Comparison of ENCODE assay signal across 10 mouse cellular contexts in the genomic region with DNA sequence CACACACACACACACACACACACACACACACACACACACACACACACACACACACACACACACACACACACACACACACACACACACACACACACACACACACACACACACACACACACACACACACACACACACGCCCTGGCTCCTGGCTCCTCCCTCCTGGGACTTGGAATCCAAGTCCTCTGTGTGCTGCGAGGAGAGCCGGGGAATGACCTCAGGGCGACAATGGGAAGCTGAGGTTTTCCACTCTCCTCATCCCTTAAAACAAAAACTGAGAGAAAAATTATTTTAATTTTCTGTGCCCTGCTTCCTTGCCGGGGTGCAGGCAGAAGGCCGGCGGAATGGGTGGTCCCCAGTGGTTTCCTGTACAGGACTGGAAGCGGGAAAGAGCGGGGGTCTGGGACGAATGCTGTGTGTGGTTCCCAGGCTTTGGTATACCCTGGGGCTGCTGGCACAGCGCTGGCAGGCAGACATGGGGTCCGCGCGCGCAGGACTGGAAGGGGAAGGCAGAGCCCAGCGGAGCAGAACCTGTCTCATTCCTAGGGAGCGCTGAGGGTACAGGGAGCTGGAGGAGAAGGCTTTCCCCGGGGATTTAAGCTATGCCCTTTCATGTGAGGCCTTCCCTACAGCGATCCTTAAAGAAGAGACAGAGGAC. TPM values are rescaled to one million over a fixed set of nuclear protein-coding genes. Genes with fewer than 3 reads are reported as not detected.
A peak's percentile ranks its signal among the peaks of the same experiment; 100 is the strongest.
DNase-seq lines count a peak whose midpoint lies in the region; ATAC-seq lines count a peak whose summit lies in the region.
"Had no signal": no experiment of that assay in that cellular context is flagged by ENCODE, and none has a peak within 500 bp of the region (broad histone marks: within the 10 kb centered on the region; RNA-seq: fewer than 3 reads in every experiment).

No protein-coding gene starts in this region.

- no peaks in the 10 kb centered on the region for H3K9me3 ChIP-seq in forebrain, embryonic 14.5 days (replicated peaks; ENCODE audit: control insufficient read depth, low read length)
- no peaks in the 10 kb centered on the region for H3K9me3 ChIP-seq in kidney, embryonic 15.5 days (replicated peaks)
- no peaks in the 10 kb centered on the region for H3K9me3 ChIP-seq in midbrain, embryonic 15.5 days

- peak overlapping the region; percentile 19; the same call in 1 of the 2 replicates for H3K4me2 ChIP-seq in forebrain, embryonic 14.5 days (ENCODE audit: low read length)
- peak overlapping the region; percentile 49 for H3K4me2 ChIP-seq in kidney, embryonic 15.5 days
- H3K4me2 ChIP-seq in midbrain, embryonic 15.5 days, result peak overlapping the region; percentile 33; the same call in 1 of the 2 replicates

- H3K27me3 ChIP-seq in forebrain, embryonic 14.5 days (replicated peaks; ENCODE audit: control insufficient read depth, insufficient read depth, low read length), result no peaks in the 10 kb centered on the region
- H3K27me3 ChIP-seq in kidney, embryonic 15.5 days, result peaks cover 47% of the 10 kb centered on the region
- H3K27me3 ChIP-seq in midbrain, embryonic 15.5 days (replicated peaks), result peaks cover 3% of the 10 kb centered on the region; the same call in 1 of the 2 replicates

- DNase-seq in embryo, embryonic 10 days (ENCODE audit: low spot score), result peak; percentile 54
- no peak for DNase-seq in embryo, embryonic 9.5 days (ENCODE audit: extremely low spot score)
- DNase-seq in forebrain, embryonic 14.5 days (ENCODE audit: low spot score), result peak; percentile 32
- DNase-seq in MN1 (ENCODE audit: low spot score) (no peak), liver (no peak)
- no peak for DNase-seq in thymus, postnatal 14 days

- ATAC-seq in forebrain, embryonic 14.5 days, result no peak
- ATAC-seq in kidney, embryonic 15.5 days (replicated peaks; ENCODE audit: low FRiP score), result peak; percentile 69
- no peak for ATAC-seq in midbrain, embryonic 15.5 days (replicated peaks)

- H3K4me3 ChIP-seq in forebrain, embryonic 14.5 days (ENCODE audit: low read depth, low read length), result no peak overlapping the region
- H3K4me3 ChIP-seq in kidney, embryonic 15.5 days (replicated peaks), result peak overlapping the region; percentile 21
- no peak overlapping the region for H3K4me3 ChIP-seq in midbrain, embryonic 15.5 days

- H3K36me3 ChIP-seq in forebrain, embryonic 14.5 days (ENCODE audit: control insufficient read depth, insufficient read depth, low read length), result no peaks in the 10 kb centered on the region
- no peaks in the 10 kb centered on the region for H3K36me3 ChIP-seq in kidney, embryonic 15.5 days
- H3K36me3 ChIP-seq in midbrain, embryonic 15.5 days (replicated peaks), result no peaks in the 10 kb centered on the region

- H3K9ac ChIP-seq in forebrain, embryonic 14.5 days (ENCODE audit: low read length), result peak overlapping the region; percentile 7; the same call in 1 of the 2 replicates
- no peak overlapping the region for H3K9ac ChIP-seq in kidney, embryonic 15.5 days
- H3K9ac ChIP-seq in midbrain, embryonic 15.5 days, result no peak overlapping the region

- H3K27ac ChIP-seq in forebrain, embryonic 14.5 days (ENCODE audit: low read depth, low read length), result no peak overlapping the region
- peak overlapping the region; percentile 70 for H3K27ac ChIP-seq in kidney, embryonic 15.5 days
- H3K27ac ChIP-seq in midbrain, embryonic 15.5 days, result no peak overlapping the region
- H3K27ac ChIP-seq: macrophage had no signal

- no peaks in the 10 kb centered on the region for H3K4me1 ChIP-seq in forebrain, embryonic 14.5 days (ENCODE audit: control insufficient read depth, insufficient read depth, low read length)
- H3K4me1 ChIP-seq in kidney, embryonic 15.5 days, result peaks cover 17% of the 10 kb centered on the region
- H3K4me1 ChIP-seq in midbrain, embryonic 15.5 days, result peaks cover 4% of the 10 kb centered on the region; the same call in 1 of the 2 replicates

- 5% methylated on average over 18 of the region's 19 CpGs for WGBS in forebrain, embryonic 14.5 days
- WGBS in kidney, embryonic 15.5 days, result 3% methylated on average over 18 of the region's 19 CpGs
- 4% methylated on average over 18 of the region's 19 CpGs for WGBS in midbrain, embryonic 15.5 days

RNA-seq across cellular contexts. Expression of gene Onecut3, which starts 30.1 kb away (rescaled TPM):
- 0.28 and 0.34 TPM in 2 replicates for polyA plus RNA-seq in forebrain, embryonic 14.5 days (2014; fragmentation: Nextera tagmentation; extraction: Ambion mirVana)
- not detected in 2 replicates for polyA plus RNA-seq in kidney, embryonic 15.5 days (2015; fragmentation: Nextera tagmentation; extraction: Ambion mirVana)
- 1.9 and 2.6 TPM in 2 replicates for polyA plus RNA-seq in midbrain, embryonic 15.5 days (2015; fragmentation: Nextera tagmentation; extraction: Ambion mirVana)
- polyA plus RNA-seq: macrophage; spleen, adult 2 months had no signal

RNA-seq across cellular contexts. Expression of gene Tcf3, which starts 31.1 kb away (rescaled TPM):
- 64.4 and 73.5 TPM in 2 replicates for polyA plus RNA-seq in forebrain, embryonic 14.5 days (2014; fragmentation: Nextera tagmentation; extraction: Ambion mirVana)
- polyA plus RNA-seq in kidney, embryonic 15.5 days (2015; fragmentation: Nextera tagmentation; extraction: Ambion mirVana), result 130 and 138 TPM in 2 replicates
- 44.9 and 55.8 TPM in 2 replicates for polyA plus RNA-seq in midbrain, embryonic 15.5 days (2015; fragmentation: Nextera tagmentation; extraction: Ambion mirVana)

RNA-seq across cellular contexts. Expression of gene Uqcr11, which starts 57.9 kb away (rescaled TPM):
- polyA plus RNA-seq in forebrain, embryonic 14.5 days (2014; fragmentation: Nextera tagmentation; extraction: Ambion mirVana), result 628 and 893 TPM in 2 replicates
- polyA plus RNA-seq in kidney, embryonic 15.5 days (2015; fragmentation: Nextera tagmentation; extraction: Ambion mirVana), result 790 and 798 TPM in 2 replicates
- 581 and 629 TPM in 2 replicates for polyA plus RNA-seq in midbrain, embryonic 15.5 days (2015; fragmentation: Nextera tagmentation; extraction: Ambion mirVana)

Comparison
In these comparisons a context has a peak if more than half of its experiments do, and no peak if none do; other contexts are left out.
1. DNase-seq: peak in embryo, embryonic 10 days (single experiment) and forebrain, embryonic 14.5 days (single experiment); none in embryo, embryonic 9.5 days (single experiment), MN1 (single experiment), thymus, postnatal 14 days (single experiment) and liver (single experiment).
2. Peak in every context shown above with its lines, with median percentiles within 50 percentile points of each other: H3K4me2 ChIP-seq.